8 mouse cellular contexts compared by ENCODE assay signal in genomic region chr17:23674271-23674952, GRCm38 (mm10). TPM values are rescaled to one million over a fixed set of nuclear protein-coding genes. Genes with fewer than 3 reads are reported as not detected.
A peak's percentile ranks its signal among the peaks of the same experiment; 100 is the strongest.
DNase-seq lines count a peak whose midpoint lies in the region; ATAC-seq and TF ChIP-seq lines count a peak whose summit lies in the region.

No protein-coding gene starts in this region.

- H3K9ac ChIP-seq in heart, embryonic 12.5 days = peak overlapping the region; percentile 86
- H3K9ac ChIP-seq in limb, embryonic 14.5 days (ENCODE audit: low read depth, low read length, severe bottlenecking) = peak overlapping the region; percentile 60

- peak overlapping the region; percentile 72 for H3K4me3 ChIP-seq in heart, embryonic 12.5 days
- H3K4me3 ChIP-seq in limb, embryonic 14.5 days (replicated peaks; ENCODE audit: low read length) = peak overlapping the region; percentile 62
- peak overlapping the region; percentile 86 for H3K4me3 ChIP-seq in small intestine, adult 2 months (ENCODE audit: low read depth, low read length)

- TF ChIP-seq POLR2A in limb, embryonic 14.5 days (IDR thresholded peaks at IDR 0.05; ENCODE audit: borderline replicate concordance, extremely low read depth, insufficient read depth, insufficient read length) = no peak
- TF ChIP-seq POLR2A in small intestine, adult 2 months (IDR thresholded peaks at IDR 0.05; ENCODE audit: low read depth, low read length) = no peak

- H3K4me2 ChIP-seq in heart, embryonic 12.5 days = peak overlapping the region; percentile 88
- peak overlapping the region; percentile 96 for H3K4me2 ChIP-seq in limb, embryonic 14.5 days (replicated peaks; ENCODE audit: low read depth, low read length, severe bottlenecking)

- H3K9me3 ChIP-seq in heart, embryonic 12.5 days (replicated peaks) = no peaks in the 10 kb centered on the region
- no peaks in the 10 kb centered on the region for H3K9me3 ChIP-seq in limb, embryonic 14.5 days (ENCODE audit: control insufficient read depth, low read length)

- peak; percentile 18 to 32 for DNase-seq in lung, adult 18-20 months
- no peak for DNase-seq in lung, postnatal 14 days
- peak; percentile 56 for DNase-seq in cerebellum, adult 8-10 months
- DNase-seq in limb, embryonic 14.5 days (ENCODE audit: low spot score) = no peak
- DNase-seq in thymus, postnatal 10 days (ENCODE audit: low spot score in 2 of 2) = no peak
- DNase-seq in T-cell, adult 2 months (ENCODE audit: low spot score) = no peak

- WGBS in heart, embryonic 12.5 days = 21% methylated on average over 9 of the region's 9 CpGs
- 34% methylated on average over 8 of the region's 9 CpGs for WGBS in limb, embryonic 14.5 days
- 35% methylated on average over 9 of the region's 9 CpGs for WGBS in small intestine, adult 2 months

- peaks cover 32% of the 10 kb centered on the region for H3K4me1 ChIP-seq in heart, embryonic 12.5 days (replicated peaks)
- peaks cover 36% of the 10 kb centered on the region for H3K4me1 ChIP-seq in limb, embryonic 14.5 days (ENCODE audit: control insufficient read depth, insufficient read depth, low read length)
- H3K4me1 ChIP-seq in small intestine, adult 2 months (ENCODE audit: control insufficient read depth, insufficient read depth, insufficient read length, low read length) = peaks cover 11% of the 10 kb centered on the region

- H3K27ac ChIP-seq in heart, embryonic 12.5 days (ENCODE audit: poor library complexity, severe bottlenecking) = peak overlapping the region; percentile 96
- no peak overlapping the region; the same call in 1 of the 2 replicates for H3K27ac ChIP-seq in limb, embryonic 14.5 days (replicated peaks; ENCODE audit: low read depth, low read length)
- peak overlapping the region; percentile 18 for H3K27ac ChIP-seq in small intestine, adult 2 months (ENCODE audit: insufficient read depth, low read depth, low read length)

- ATAC-seq in heart, embryonic 12.5 days (ENCODE audit: insufficient number of reproducible peaks, low FRiP score) = 0 out of 2 replicates have a peak, but pooled peaks have one; percentile 0
- no peak for ATAC-seq in limb, embryonic 14.5 days (ENCODE audit: low FRiP score, low read depth)

- peaks cover 14% of the 10 kb centered on the region for H3K27me3 ChIP-seq in heart, embryonic 12.5 days (replicated peaks)
- peaks cover 16% of the 10 kb centered on the region for H3K27me3 ChIP-seq in limb, embryonic 14.5 days (ENCODE audit: control insufficient read depth, insufficient read depth, low read length)
- H3K27me3 ChIP-seq in small intestine, adult 2 months (ENCODE audit: control insufficient read depth, insufficient read depth, low read length) = peaks cover 8% of the 10 kb centered on the region

- H3K36me3 ChIP-seq in heart, embryonic 12.5 days = peaks cover 23% of the 10 kb centered on the region
- H3K36me3 ChIP-seq in limb, embryonic 14.5 days (ENCODE audit: control insufficient read depth, insufficient read depth, low read length) = peaks cover 11% of the 10 kb centered on the region
- H3K36me3 ChIP-seq in small intestine, adult 2 months (ENCODE audit: control insufficient read depth, insufficient read depth, low read length) = peaks cover 5% of the 10 kb centered on the region

- peak; percentile 3; the same call in 1 of the 2 replicates for TF ChIP-seq CTCF in small intestine, adult 2 months (IDR thresholded peaks at IDR 0.05; ENCODE audit: extremely low read depth, insufficient read length, insufficient replicate concordance, low read depth, low read length)

RNA-seq across cellular contexts. Expression of gene Thoc6, which starts 0.7 kb away (rescaled TPM):
- 35.8 and 39.1 TPM in 2 replicates for polyA plus RNA-seq in heart, embryonic 12.5 days (2016; fragmentation: Nextera tagmentation; extraction: Ambion mirVana)
- 45.5 and 51.2 TPM in 2 replicates for polyA plus RNA-seq in limb, embryonic 14.5 days (2012; rRNA removed)
- polyA plus RNA-seq in limb, embryonic 14.5 days (2014; fragmentation: Nextera tagmentation; extraction: Ambion mirVana) = 41.8 and 44.2 TPM in 2 replicates
- 12.4 and 19.8 TPM in 2 replicates for polyA plus RNA-seq in small intestine, adult 2 months (2012; rRNA removed)

RNA-seq across cellular contexts. Expression of gene Hcfc1r1, which starts 1.0 kb away (rescaled TPM):
- polyA plus RNA-seq in heart, embryonic 12.5 days (2016; fragmentation: Nextera tagmentation; extraction: Ambion mirVana) = 334 and 337 TPM in 2 replicates
- 63.4 and 73.3 TPM in 2 replicates for polyA plus RNA-seq in limb, embryonic 14.5 days (2012; rRNA removed)
- polyA plus RNA-seq in limb, embryonic 14.5 days (2014; fragmentation: Nextera tagmentation; extraction: Ambion mirVana) = 85.3 and 85.4 TPM in 2 replicates
- polyA plus RNA-seq in small intestine, adult 2 months (2012; rRNA removed) = 106 and 251 TPM in 2 replicates

RNA-seq across cellular contexts. Expression of gene Tnfrsf12a, which starts 2.9 kb away (rescaled TPM):
- polyA plus RNA-seq in heart, embryonic 12.5 days (2016; fragmentation: Nextera tagmentation; extraction: Ambion mirVana) = 117 and 119 TPM in 2 replicates
- polyA plus RNA-seq in limb, embryonic 14.5 days (2012; rRNA removed) = 13.6 and 16.1 TPM in 2 replicates
- polyA plus RNA-seq in limb, embryonic 14.5 days (2014; fragmentation: Nextera tagmentation; extraction: Ambion mirVana) = 20.3 and 24.0 TPM in 2 replicates
- 27.9 and 30.9 TPM in 2 replicates for polyA plus RNA-seq in small intestine, adult 2 months (2012; rRNA removed)

RNA-seq across cellular contexts. Expression of gene Cldn6, which starts 4.6 kb away (rescaled TPM):
- 2.2 and 3.1 TPM in 2 replicates for polyA plus RNA-seq in heart, embryonic 12.5 days (2016; fragmentation: Nextera tagmentation; extraction: Ambion mirVana)
- polyA plus RNA-seq in limb, embryonic 14.5 days (2012; rRNA removed) = 13.6 and 14.0 TPM in 2 replicates
- polyA plus RNA-seq in limb, embryonic 14.5 days (2014; fragmentation: Nextera tagmentation; extraction: Ambion mirVana) = 11.3 and 14.7 TPM in 2 replicates
- polyA plus RNA-seq in small intestine, adult 2 months (2012; rRNA removed) = 0.10 and 0.95 TPM in 2 replicates

RNA-seq across cellular contexts. Expression of gene Cldn9, which starts 9.4 kb away (rescaled TPM):
- polyA plus RNA-seq in heart, embryonic 12.5 days (2016; fragmentation: Nextera tagmentation; extraction: Ambion mirVana) = not detected in 2 replicates
- polyA plus RNA-seq in limb, embryonic 14.5 days (2012; rRNA removed) = 4.0 and 5.1 TPM in 2 replicates
- 5.9 and 9.6 TPM in 2 replicates for polyA plus RNA-seq in limb, embryonic 14.5 days (2014; fragmentation: Nextera tagmentation; extraction: Ambion mirVana)
- polyA plus RNA-seq in small intestine, adult 2 months (2012; rRNA removed) = 0.10 and 1.5 TPM in 2 replicates

Comparison
In these comparisons a context has a peak if more than half of its experiments do, and no peak if none do; other contexts are left out.
1. DNase-seq: peak in lung, adult 18-20 months (2 of 2) and cerebellum, adult 8-10 months (single experiment); none in lung, postnatal 14 days (single experiment), limb, embryonic 14.5 days (single experiment), thymus, postnatal 10 days (0 of 2) and T-cell, adult 2 months (single experiment).
2. Peak in every context shown above with its lines, with median percentiles within 50 percentile points of each other: H3K4me3 ChIP-seq.